Mouse (Mus musculus) frontal cortex, postnatal 36 days (tissue): ENCODE measurements around the gene Nr1h5.

ENCODE experiments used
- DNase-seq, 2 experiments: peaks; one replicate each; pipeline ENCODE4 v3.0.0; 2022; ENCODE audit warnings: low spot score in 2 of 2

Gene Nr1h5

GRCm38 (mm10) chr3:102964033-102964432 is at the start of gene Nr1h5:
Gene Nr1h5, minus strand, starts transcription at chr3:102964133.
- no peak for DNase-seq

- no peak for DNase-seq
Observed at GRCm38 (mm10) chr3:103001595-103001994, 37.7 kb upstream of the Nr1h5 start.

- DNase-seq = no peak
Observed at GRCm38 (mm10) chr3:102997591-102997990, 33.7 kb upstream of the Nr1h5 start.

GRCm38 (mm10) chr3:102997036-102997435 is 33.1 kb upstream of the Nr1h5 start:
- DNase-seq = no peak

GRCm38 (mm10) chr3:102995605-102996321 is 31.8 kb upstream of the Nr1h5 start, which contains the start of gene Sike1:
Gene Sike1, plus strand, starts transcription at chr3:102995708.
- peak; percentile 96 for DNase-seq

- DNase-seq = no peak
Observed at GRCm38 (mm10) chr3:102995233-102995604, 31.3 kb upstream of the Nr1h5 start.

- peak in 1 of 2 experiments; percentile 20 for DNase-seq
Observed at GRCm38 (mm10) chr3:102992936-102993335, 29.0 kb upstream of the Nr1h5 start.

- no peak for DNase-seq
Observed at GRCm38 (mm10) chr3:102991041-102991440, 27.1 kb upstream of the Nr1h5 start.

GRCm38 (mm10) chr3:102980349-102980736 is 16.4 kb upstream of the Nr1h5 start:
- no peak for DNase-seq

- DNase-seq = peak in 1 of 2 experiments; percentile 14
Observed at GRCm38 (mm10) chr3:102979550-102980348, 15.8 kb upstream of the Nr1h5 start.

- DNase-seq = no peak
Observed at GRCm38 (mm10) chr3:102976906-102977305, 13.0 kb upstream of the Nr1h5 start.

- no peak for DNase-seq
Observed at GRCm38 (mm10) chr3:102970508-102970907, 6.6 kb upstream of the Nr1h5 start.

- no peak for DNase-seq
Observed at GRCm38 (mm10) chr3:102970067-102970466, 6.1 kb upstream of the Nr1h5 start.

GRCm38 (mm10) chr3:102955596-102955995 is 8.3 kb downstream of the Nr1h5 start:
- no peak for DNase-seq

- no peak for DNase-seq
Observed at GRCm38 (mm10) chr3:102955143-102955542, 8.8 kb downstream of the Nr1h5 start.

GRCm38 (mm10) chr3:102954476-102954875 is 9.5 kb downstream of the Nr1h5 start:
- DNase-seq = no peak

- DNase-seq = no peak
Observed at GRCm38 (mm10) chr3:102946861-102947260, 17.1 kb downstream of the Nr1h5 start.

GRCm38 (mm10) chr3:102946312-102946711 is 17.6 kb downstream of the Nr1h5 start:
- no peak for DNase-seq

- no peak for DNase-seq
Observed at GRCm38 (mm10) chr3:102938100-102938499, 25.8 kb downstream of the Nr1h5 start.

GRCm38 (mm10) chr3:102935451-102936354 is 28.2 kb downstream of the Nr1h5 start, which contains the start of gene Sycp1:
Gene Sycp1, minus strand, starts transcription at chr3:102936100.
- no peak for DNase-seq

GRCm38 (mm10) chr3:102899136-102899535 is 64.8 kb downstream of the Nr1h5 start:
- no peak for DNase-seq
